Mouse (Mus musculus) neural tube, embryonic 11.5 days (tissue): ENCODE measurements around the gene Def8. TPM values are rescaled to one million over a fixed set of nuclear protein-coding genes. Genes with fewer than 3 reads are reported as not detected.

Experiments used
- ATAC-seq: fragments of 200-750 bp; cut with Nextera tagmentation; 2 replicates; pipeline ENCODE4 v1.8.0; 2017; ENCODE audit warnings: moderate number of reproducible peaks, mild to moderate bottlenecking, moderate TSS enrichment, moderate library complexity; ENCODE audit not compliant: insufficient read depth, low FRiP score, low TSS enrichment
- DNase-seq: peaks from one replicate; pipeline ENCODE4 v3.0.0-alpha.2; 2015; ENCODE audit warnings: low spot score
- H3K27ac ChIP-seq: fragments of 300-500 bp; sonication (generic); 2 replicates; pipeline ENCODE4 v1.5.1; 2014; ENCODE audit warnings: low read depth, mild to moderate bottlenecking, low read length
- H3K27me3 ChIP-seq: fragments of 300-500 bp; sonication (generic); 2 replicates; pipeline ENCODE4 v1.6.1; 2014; ENCODE audit warnings: mild to moderate bottlenecking, low read length, mixed read lengths; ENCODE audit not compliant: control insufficient read depth, insufficient read depth
- H3K36me3 ChIP-seq: fragments of 300-500 bp; sonication (generic); 2 replicates; pipeline ENCODE4 v1.6.1; 2014; ENCODE audit warnings: mild to moderate bottlenecking, low read length, moderate library complexity, mixed read lengths; ENCODE audit not compliant: control insufficient read depth, insufficient read depth
- H3K4me1 ChIP-seq: fragments of 300-500 bp; sonication (generic); 2 replicates; pipeline ENCODE4 v1.6.1; 2014; ENCODE audit warnings: low read length, mixed read lengths; ENCODE audit not compliant: control insufficient read depth, insufficient read depth
- H3K4me2 ChIP-seq: fragments of 300-500 bp; sonication (generic); 2 replicates; pipeline ENCODE4 v1.6.1; 2014; ENCODE audit warnings: low read depth, mild to moderate bottlenecking, moderate library complexity
- H3K4me3 ChIP-seq: fragments of 300-500 bp; sonication (generic); 2 replicates; pipeline ENCODE4 v1.5.1; 2014; ENCODE audit warnings: low read depth, low read length
- H3K9ac ChIP-seq: fragments of 300-500 bp; sonication (generic); 2 replicates; pipeline ENCODE4 v1.6.1; 2014; ENCODE audit warnings: mild to moderate bottlenecking, low read length
- H3K9me3 ChIP-seq: fragments of 300-500 bp; sonication (generic); 2 replicates; pipeline ENCODE4 v1.6.1; 2016; ENCODE audit warnings: low read length; ENCODE audit not compliant: control insufficient read depth
- WGBS: fragments of 180-500 bp; shearing (Covaris S2); extraction: QIAGEN DNeasy Blood & Tissue Kit; methylation state at CpG from one replicate; pipeline ENCODE4 v1.1.7; 2014; 5-methylcytosine and 5-hydroxymethylcytosine counted together
- polyA plus RNA-seq: library from polyadenylated mRNA; unstranded; fragments of >200 nt; fragmentation: Nextera tagmentation; extraction: Ambion mirVana; gene quantifications from 2 replicates; pipeline ENCODE4 v1.2.1, GENCODE M21; 2014

The Def8 gene
- 36.5 and 41.7 TPM in 2 replicates for polyA plus RNA-seq

DNA sequence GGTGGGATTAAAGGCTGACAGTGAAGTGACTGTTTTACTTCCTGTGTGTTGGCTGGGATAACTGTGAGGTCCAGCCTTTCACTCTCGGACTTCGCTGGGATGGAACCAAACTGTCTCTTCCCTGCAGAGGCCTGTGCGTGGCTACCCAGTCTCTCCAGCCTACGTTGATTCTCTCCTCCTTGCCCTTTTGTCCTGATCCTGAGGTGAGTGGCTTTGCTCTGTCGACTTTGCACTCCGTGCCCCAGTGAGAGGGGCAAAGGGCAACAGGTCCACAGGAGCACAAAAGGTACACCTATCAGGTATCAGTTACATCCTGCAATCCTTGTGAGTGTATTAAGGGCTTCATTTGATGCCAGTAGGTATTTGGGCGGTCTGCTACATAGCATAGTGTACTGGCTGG, at the start of gene Def8:
TSS of gene Def8 (plus strand) at position 87 of the 400 bp plus-strand sequence.
- Histone ChIP-seq H3K4me3 (no peak within 1 kb of the TSS), H3K27ac (no peak within 1 kb of the TSS), H3K36me3 (peaks cover 4% of the 10 kb centered on the region), H3K9ac (no peak within 1 kb of the TSS), H3K9me3 (peaks cover 7% of the 10 kb centered on the region), H3K4me2 (no peak within 1 kb of the TSS), H3K27me3 (no peaks in the 10 kb centered on the region), H3K4me1 (no peaks in the 10 kb centered on the region)
- 82% methylated on average over 7 of the region's 7 CpGs for WGBS
- ATAC-seq (no peak), DNase-seq (no peak)

GRCm38 (mm10) chr8:123374239-123374578, 49.1 kb upstream of the Def8 start:
- 2% methylated on average over 20 of the region's 20 CpGs for WGBS
- Histone ChIP-seq H3K4me2 (peak overlapping the region; percentile 67), H3K36me3 (no peaks in the 10 kb centered on the region), H3K27me3 (no peaks in the 10 kb centered on the region), H3K27ac (peak overlapping the region; percentile 92), H3K9me3 (no peaks in the 10 kb centered on the region), H3K9ac (peak overlapping the region; percentile 77), H3K4me3 (peak overlapping the region; percentile 82), H3K4me1 (peaks cover 6% of the 10 kb centered on the region; the same call in 1 of the 2 replicates)
- ATAC-seq (peak; percentile 80), DNase-seq (peak; percentile 96)

DNA sequence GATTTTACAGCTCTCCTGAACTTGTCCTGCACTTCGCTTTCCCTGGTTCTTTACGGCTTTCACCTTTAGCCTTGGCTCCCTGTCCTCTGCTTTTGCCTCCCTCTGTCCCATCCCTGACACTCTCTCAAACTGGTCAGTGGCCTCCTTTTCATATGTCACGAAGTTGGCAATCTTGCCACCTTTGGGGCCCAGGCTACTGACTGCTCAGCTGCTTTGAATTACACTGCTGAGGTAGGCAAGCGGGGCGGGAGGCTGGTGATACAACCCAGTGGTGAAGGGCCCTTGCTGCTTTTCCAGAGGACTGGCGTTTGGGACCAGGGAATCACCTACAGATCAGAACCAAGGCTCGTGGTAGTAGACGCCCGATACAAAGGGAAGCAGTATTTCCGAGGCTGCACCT, 47.6 kb upstream of the Def8 start:
- H3K27me3 ChIP-seq: no peaks in the 10 kb centered on the region
- H3K9me3 ChIP-seq: no peaks in the 10 kb centered on the region
- no peaks in the 10 kb centered on the region; the same call in 1 of the 2 replicates for H3K36me3 ChIP-seq
- ATAC-seq (no peak), DNase-seq (no peak)
- 86% methylated on average over 10 of the region's 10 CpGs for WGBS
- H3K4me2 ChIP-seq: no peak overlapping the region
- no peak overlapping the region for H3K4me3 ChIP-seq
- H3K9ac ChIP-seq: no peak overlapping the region
- no peak overlapping the region for H3K27ac ChIP-seq
- peaks cover 6% of the 10 kb centered on the region; the same call in 1 of the 2 replicates for H3K4me1 ChIP-seq

DNA sequence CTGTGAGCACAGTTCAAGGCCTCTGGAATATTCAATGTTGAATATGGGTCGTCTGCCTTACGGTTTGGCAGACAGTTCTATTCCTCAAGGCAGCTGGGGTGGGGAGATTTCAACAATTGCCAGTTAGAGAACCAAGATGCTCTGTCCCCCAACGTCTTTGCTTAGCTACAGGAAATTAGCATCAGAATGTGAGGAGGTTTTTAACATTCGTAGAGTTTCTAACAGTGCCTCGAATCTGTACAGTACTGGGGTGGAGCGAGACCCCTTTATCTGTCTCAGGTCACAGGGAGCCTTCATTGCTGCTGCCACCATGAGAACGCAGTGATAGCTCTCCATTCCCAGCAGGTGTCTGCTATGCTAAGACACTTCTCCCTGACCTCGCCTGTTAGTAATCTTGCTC, 47.2 kb upstream of the Def8 start:
- DNase-seq (no peak), ATAC-seq (no peak)
- no peak overlapping the region for H3K4me3 ChIP-seq
- no peak overlapping the region for H3K27ac ChIP-seq
- H3K4me1 ChIP-seq: peaks cover 6% of the 10 kb centered on the region; the same call in 1 of the 2 replicates
- WGBS: 65% methylated on average over 8 of the region's 8 CpGs
- H3K9me3 ChIP-seq: no peaks in the 10 kb centered on the region
- no peak overlapping the region for H3K4me2 ChIP-seq
- H3K27me3 ChIP-seq: no peaks in the 10 kb centered on the region
- H3K9ac ChIP-seq: no peak overlapping the region
- no peaks in the 10 kb centered on the region; the same call in 1 of the 2 replicates for H3K36me3 ChIP-seq

- no peak overlapping the region for H3K4me2 ChIP-seq
- H3K9me3 ChIP-seq: no peaks in the 10 kb centered on the region
- H3K4me1 ChIP-seq: no peaks in the 10 kb centered on the region
- 89% methylated on average over 4 of the region's 4 CpGs for WGBS
- peaks cover 18% of the 10 kb centered on the region for H3K36me3 ChIP-seq
- H3K4me3 ChIP-seq: no peak overlapping the region
- H3K27ac ChIP-seq: no peak overlapping the region
- ATAC-seq (no peak), DNase-seq (no peak)
- H3K27me3 ChIP-seq: no peaks in the 10 kb centered on the region
- no peak overlapping the region for H3K9ac ChIP-seq
These were observed 41.6 kb upstream of the Def8 start for GRCm38 (mm10) chr8:123381711-123382110.

DNA sequence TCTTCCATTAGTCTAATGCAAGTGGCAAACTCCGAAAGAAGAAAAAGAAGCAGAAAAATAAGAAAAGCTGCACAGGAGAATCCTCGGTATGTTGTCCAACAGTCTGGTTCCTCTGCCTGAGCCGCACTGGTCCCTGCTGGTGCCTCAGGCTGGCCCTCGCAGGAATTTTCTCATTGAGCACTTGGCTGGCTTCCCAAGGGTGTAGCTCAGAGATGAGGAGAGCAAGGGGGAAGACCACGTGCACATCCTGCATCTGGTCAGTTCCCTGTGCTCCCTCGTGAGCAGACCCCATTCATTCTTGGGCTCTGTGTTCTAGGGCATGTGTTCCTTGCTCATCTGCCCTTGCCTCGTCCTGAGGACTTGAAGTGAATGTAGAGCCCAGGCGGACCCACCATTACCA, 40.8 kb upstream of the Def8 start:
- Histone ChIP-seq H3K36me3 (peaks cover 21% of the 10 kb centered on the region), H3K9ac (no peak overlapping the region), H3K9me3 (no peaks in the 10 kb centered on the region), H3K27me3 (no peaks in the 10 kb centered on the region), H3K27ac (no peak overlapping the region), H3K4me3 (no peak overlapping the region), H3K4me1 (no peaks in the 10 kb centered on the region), H3K4me2 (no peak overlapping the region)
- no peak for ATAC-seq
- 93% methylated on average over 8 of the region's 8 CpGs for WGBS
- no peak for DNase-seq

GRCm38 (mm10) chr8:123384883-123385540, 38.3 kb upstream of the Def8 start:
- DNase-seq (peak; percentile 26), ATAC-seq (no peak)
- Histone ChIP-seq H3K4me1 (no peaks in the 10 kb centered on the region), H3K4me2 (no peak overlapping the region), H3K27ac (no peak overlapping the region), H3K9me3 (no peaks in the 10 kb centered on the region), H3K27me3 (no peaks in the 10 kb centered on the region), H3K36me3 (peaks cover 28% of the 10 kb centered on the region), H3K9ac (no peak overlapping the region), H3K4me3 (no peak overlapping the region)
- 71% methylated on average over 9 of the region's 9 CpGs for WGBS

DNA sequence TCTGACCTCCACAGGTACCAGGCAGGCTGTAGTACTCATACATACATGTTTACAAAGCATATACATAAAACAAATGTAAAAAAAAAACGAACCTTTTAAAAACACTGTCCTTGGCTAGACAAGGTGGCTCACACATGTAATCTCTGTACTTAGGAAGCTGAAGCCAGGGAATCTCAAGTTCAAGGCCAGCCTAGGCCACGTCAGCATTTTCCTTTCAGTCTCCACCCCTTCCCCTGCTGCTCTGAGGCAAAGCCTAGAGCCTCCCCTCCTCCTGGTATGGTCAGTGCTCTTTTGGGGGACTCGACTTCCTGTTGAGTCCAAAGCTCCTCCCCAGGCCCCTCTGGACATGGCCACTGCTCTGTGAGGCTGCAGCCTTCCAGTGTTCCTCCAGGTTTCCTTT, 36.3 kb upstream of the Def8 start:
- Histone ChIP-seq H3K9me3 (no peaks in the 10 kb centered on the region), H3K4me1 (no peaks in the 10 kb centered on the region), H3K27ac (no peak overlapping the region), H3K4me2 (no peak overlapping the region), H3K36me3 (peaks cover 28% of the 10 kb centered on the region), H3K4me3 (no peak overlapping the region), H3K9ac (no peak overlapping the region), H3K27me3 (no peaks in the 10 kb centered on the region)
- DNase-seq (no peak), ATAC-seq (no peak)
- 87% methylated on average over 3 of the region's 3 CpGs for whole genome bisulfite sequencing

DNA sequence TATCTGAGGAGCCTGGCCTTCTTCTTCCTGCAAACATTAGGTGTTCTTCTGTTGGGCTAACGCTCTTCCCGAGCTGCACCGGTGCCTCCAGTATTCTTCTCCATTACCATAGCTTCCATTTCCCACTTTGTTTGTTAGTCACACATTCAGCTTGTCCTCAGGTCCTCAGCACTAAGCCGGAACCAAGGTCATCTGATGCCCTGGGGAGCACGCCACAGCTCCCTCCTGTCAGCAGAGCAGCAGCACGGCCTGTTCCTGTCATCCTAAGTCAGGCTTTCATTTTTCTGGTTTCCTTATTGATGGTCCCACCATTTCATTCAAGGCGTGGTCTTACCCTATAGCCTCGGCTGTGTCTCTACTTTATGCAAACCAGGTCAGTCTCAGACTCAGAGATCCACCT, 35.5 kb upstream of the Def8 start:
- DNase-seq (no peak), ATAC-seq (no peak)
- H3K9me3 ChIP-seq: no peaks in the 10 kb centered on the region
- H3K4me3 ChIP-seq: no peak overlapping the region
- no peaks in the 10 kb centered on the region for H3K4me1 ChIP-seq
- H3K4me2 ChIP-seq: no peak overlapping the region
- H3K27me3 ChIP-seq: no peaks in the 10 kb centered on the region
- no peak overlapping the region for H3K27ac ChIP-seq
- no peak overlapping the region for H3K9ac ChIP-seq
- H3K36me3 ChIP-seq: peaks cover 24% of the 10 kb centered on the region
- 95% methylated on average over 8 of the region's 8 CpGs for WGBS
